Mouse (Mus musculus): ENCODE data around the gene Nrxn3. TPM values are rescaled to one million over a fixed set of nuclear protein-coding genes. Genes with fewer than 3 reads are reported as not detected.

Gene Nrxn3
- not detected for total RNA-seq (2023)

GRCm38 (mm10) chr12:88722691-88723070 is at the start of gene Nrxn3:
Nrxn3 (plus strand) TSS chr12:88722876.

Measured in CD4-positive naive resting alpha-beta T cell, adult 57 days (primary cell).